Mouse (Mus musculus) liver, embryonic 14.5 days (tissue): ENCODE data around the gene Cdk11b. TPM values are rescaled to one million over a fixed set of nuclear protein-coding genes. Genes with fewer than 3 reads are reported as not detected.
"Not testable (repeated sequence)": the region's sequence is repeated elsewhere in the genome, so short reads cannot be mapped to it uniquely, and the experiment has no call there.

Experiments
- ATAC-seq: fragments of 200-750 bp; cut with Nextera tagmentation; 2 replicates; pipeline ENCODE4 v1.8.0; 2017; ENCODE audit warnings: moderate number of reproducible peaks, mild to moderate bottlenecking, moderate library complexity; ENCODE audit not compliant: insufficient read depth
- DNase-seq, 3 experiments: peaks; one replicate each; pipeline ENCODE4 v3.0.0-alpha.2; 2012 to 2013; ENCODE audit warnings: low read depth in 3 of 3, low spot score in 3 of 3
- H3K27ac ChIP-seq: fragments of 300-500 bp; sonication (generic); 2 replicates; pipeline ENCODE4 v1.5.1; 2014; ENCODE audit warnings: moderate library complexity, mild to moderate bottlenecking, control low read depth, inconsistent platforms
- H3K27me3 ChIP-seq: fragments of 300-500 bp; sonication (generic); 2 replicates; pipeline ENCODE4 v1.6.1; 2014; ENCODE audit warnings: mild to moderate bottlenecking, low read length, moderate library complexity; ENCODE audit not compliant: control insufficient read depth, insufficient read depth
- H3K36me3 ChIP-seq: fragments of 300-500 bp; sonication (generic); replicated peaks from 2 replicates; pipeline ENCODE4 v1.6.1; 2014; ENCODE audit warnings: low read depth; ENCODE audit not compliant: control insufficient read depth, insufficient read depth
- H3K4me1 ChIP-seq, 2 experiments: fragments of 200-500 bp in 1 of 2; fragments of 300-500 bp in 1 of 2; sonication (generic) in 1 of 2; replicated peaks; 2 replicates each; pipeline ENCODE4 v1.6.1; 2012 to 2014; ENCODE audit warnings: antibody characterized with exemption in 1 of 2, inconsistent platforms in 1 of 2, low read length in 1 of 2; ENCODE audit not compliant: control insufficient read depth in 2 of 2, insufficient read depth in 2 of 2
- H3K4me2 ChIP-seq: fragments of 300-500 bp; sonication (generic); 2 replicates; pipeline ENCODE4 v1.6.1; 2014; ENCODE audit warnings: low read depth, mild to moderate bottlenecking, control low read depth, moderate library complexity
- H3K4me3 ChIP-seq, 2 experiments: fragments of 200-500 bp in 1 of 2; fragments of 300-500 bp in 1 of 2; sonication (generic) in 1 of 2; 2 replicates each; pipeline ENCODE4 v1.5.1; 2012 to 2014; ENCODE audit warnings: low read depth in 2 of 2, low read length in 2 of 2, mild to moderate bottlenecking in 2 of 2, control low read depth in 1 of 2, inconsistent platforms in 1 of 2, moderate library complexity in 1 of 2; ENCODE audit not compliant: insufficient read depth in 1 of 2
- H3K9ac ChIP-seq: fragments of 300-500 bp; sonication (generic); replicated peaks from 2 replicates; pipeline ENCODE4 v1.6.1; 2014; ENCODE audit warnings: mild to moderate bottlenecking, control low read depth, moderate library complexity
- H3K9me3 ChIP-seq: fragments of 300-500 bp; sonication (generic); 2 replicates; pipeline ENCODE4 v1.6.1; 2016; ENCODE audit warnings: low read length, mixed read lengths; ENCODE audit not compliant: control insufficient read depth
- CTCF ChIP-seq: IDR thresholded peaks from 2 replicates; pipeline ENCODE4 v1.5.1; 2016; ENCODE audit warnings: antibody characterized with exemption, low read depth, control low read depth
- EP300 ChIP-seq: IDR thresholded peaks from 2 replicates; pipeline ENCODE4 v1.6.1; 2016; ENCODE audit warnings: antibody characterized with exemption, low read depth
- WGBS: fragments of 180-500 bp; shearing (Covaris S2); extraction: QIAGEN DNeasy Blood & Tissue Kit; methylation state at CpG from one replicate; pipeline ENCODE4 v1.1.7; 2014; ENCODE audit not compliant: insufficient replicate concordance; 5-methylcytosine and 5-hydroxymethylcytosine counted together
- polyA plus RNA-seq, 2 experiments: library from polyadenylated mRNA; depleted of rRNA in 1 of 2; stranded (reverse) in 1 of 2; unstranded in 1 of 2; fragments of >200 nt; fragmentation: Nextera tagmentation in 1 of 2; extraction: Ambion mirVana in 1 of 2; gene quantifications; 2 replicates each; pipeline versions ENCODE4 v1.2.1 to v1.2.3; 2012 to 2014

The Cdk11b gene
- polyA plus RNA-seq, 2 experiments = 16.3 to 21.4 TPM

DNA sequence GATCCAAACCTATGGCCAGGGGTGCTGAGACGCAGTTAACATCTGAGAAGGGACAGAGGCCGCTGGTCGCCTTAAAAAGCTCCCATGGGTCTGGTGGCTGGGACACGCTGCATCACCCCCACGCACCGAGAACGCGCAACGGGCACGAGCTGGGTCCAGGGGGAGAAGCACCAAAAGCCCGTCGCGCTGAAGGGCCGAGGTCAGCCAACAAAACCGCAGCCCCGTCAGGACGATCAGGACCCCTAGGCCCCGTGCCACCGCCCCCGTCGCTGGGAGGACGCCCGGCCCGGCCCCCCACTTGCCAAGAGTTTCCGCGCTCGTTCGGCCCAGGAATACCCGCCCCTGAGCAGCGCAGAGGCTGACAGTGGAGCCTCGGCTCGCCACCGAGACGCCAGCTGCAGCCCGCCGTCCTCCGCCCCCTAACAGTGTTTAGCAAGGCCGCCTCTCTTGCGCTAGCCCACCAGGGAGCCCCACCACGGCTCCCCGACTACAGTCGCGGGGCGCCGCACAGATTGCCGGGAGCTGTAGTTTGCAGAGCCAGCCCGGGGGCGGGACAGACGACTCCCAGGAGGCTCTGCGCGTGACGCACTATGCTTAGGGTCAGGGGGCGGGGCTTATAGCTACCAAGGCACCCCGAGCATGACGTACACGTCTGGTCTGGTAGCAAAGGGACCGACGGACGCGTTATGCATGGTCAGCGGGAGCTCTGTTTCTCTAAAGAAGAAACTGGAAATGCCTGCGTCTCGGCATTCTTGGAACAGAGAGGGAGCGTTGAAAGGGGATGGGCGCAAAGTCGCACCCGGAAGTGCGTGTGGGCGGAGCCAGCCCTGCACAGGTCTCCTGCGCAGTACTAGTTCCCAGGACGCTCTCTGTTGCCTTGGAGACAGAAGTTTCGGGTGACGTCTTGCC is 44.3 kb downstream of the Cdk11b start, which contains the start of gene Mib2:
Mib2 (minus strand) TSS at position 510 of the 909 bp plus-strand sequence.
- under 1% methylated on average over 73 of the region's 73 CpGs for WGBS
- ATAC-seq (peak; percentile 99), DNase-seq (peak; percentile 92)
- no peaks in the 10 kb centered on the region for H3K9me3 ChIP-seq
- peak within 1 kb of the TSS; percentile 77 for H3K9ac ChIP-seq
- no peaks in the 10 kb centered on the region for H3K27me3 ChIP-seq
- H3K36me3 ChIP-seq = no peaks in the 10 kb centered on the region
- peak within 1 kb of the TSS; percentile 87 to 91 for H3K4me3 ChIP-seq
- peaks cover 3 to 9% of the 10 kb centered on the region in 2 experiments; a peak in 2 of 4 replicates for H3K4me1 ChIP-seq
- H3K4me2 ChIP-seq = peak within 1 kb of the TSS; percentile 87
- H3K27ac ChIP-seq = no peak within 1 kb of the TSS
- TF ChIP-seq CTCF = no peak
- TF ChIP-seq EP300 = no peak

DNA sequence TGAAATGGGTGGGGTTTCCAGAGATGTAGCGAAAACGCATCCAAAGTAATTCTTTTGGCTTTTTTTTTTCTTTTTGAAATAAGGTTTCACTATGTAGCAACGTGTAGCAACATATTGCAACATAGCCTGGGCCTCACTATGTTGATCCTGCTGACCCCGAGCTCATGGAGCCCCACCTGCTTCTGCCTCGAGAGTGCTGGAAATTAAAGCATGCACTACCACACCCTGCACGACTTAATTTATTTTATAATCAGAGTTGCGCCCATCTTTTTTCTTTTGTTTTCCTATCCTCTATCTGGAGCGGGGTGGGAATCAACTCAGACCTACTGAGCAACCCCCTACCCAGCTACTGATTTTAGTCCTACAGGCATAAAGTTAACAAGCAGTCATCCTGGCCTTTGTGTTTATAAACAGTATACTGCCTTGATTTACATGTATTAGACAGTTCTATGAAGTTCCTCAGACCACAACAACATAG is 45.0 kb downstream of the Cdk11b start:
- Histone ChIP-seq H3K27ac (no peak overlapping the region), H3K27me3 (no peaks in the 10 kb centered on the region), H3K9me3 (no peaks in the 10 kb centered on the region), H3K4me3 (peak overlapping the region; percentile 87 to 91), H3K4me2 (peak overlapping the region; percentile 87), H3K9ac (no peak overlapping the region), H3K4me1 (peaks cover 3 to 9% of the 10 kb centered on the region in 2 experiments; a peak in 2 of 4 replicates), H3K36me3 (no peaks in the 10 kb centered on the region)
- WGBS = under 1% methylated on average over 8 of the region's 8 CpGs
- peak; percentile 0; the same call in 1 of the 2 replicates for ATAC-seq
- TF ChIP-seq CTCF (no peak), EP300 (no peak)
- DNase-seq = no peak

DNA sequence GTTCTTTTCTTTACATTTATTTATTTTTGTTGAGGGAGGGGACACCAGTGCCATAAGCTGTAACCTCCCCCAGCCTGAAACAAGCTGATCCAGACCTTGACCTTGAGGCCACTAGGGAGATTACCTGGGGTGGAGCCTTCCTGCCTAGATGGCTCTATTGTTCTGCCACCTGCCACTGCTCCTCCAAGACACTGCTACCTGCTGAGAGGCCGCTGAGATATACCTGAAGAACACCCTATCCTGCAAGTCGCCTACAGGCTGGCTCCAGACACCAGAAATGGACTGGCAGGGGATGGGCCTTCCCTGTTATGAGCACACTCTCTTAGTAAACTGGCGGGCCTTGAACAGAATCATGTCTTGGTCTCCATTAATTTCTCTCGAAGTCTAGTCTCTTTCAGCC is 45.6 kb downstream of the Cdk11b start:
- H3K36me3 ChIP-seq, H3K4me3 ChIP-seq, H3K27me3 ChIP-seq, H3K4me1 ChIP-seq, H3K27ac ChIP-seq, DNase-seq, ATAC-seq, H3K9ac ChIP-seq, H3K9me3 ChIP-seq, H3K4me2 ChIP-seq: not testable (repeated sequence)
- 64% methylated on average over 4 of the region's 4 CpGs for WGBS

DNA sequence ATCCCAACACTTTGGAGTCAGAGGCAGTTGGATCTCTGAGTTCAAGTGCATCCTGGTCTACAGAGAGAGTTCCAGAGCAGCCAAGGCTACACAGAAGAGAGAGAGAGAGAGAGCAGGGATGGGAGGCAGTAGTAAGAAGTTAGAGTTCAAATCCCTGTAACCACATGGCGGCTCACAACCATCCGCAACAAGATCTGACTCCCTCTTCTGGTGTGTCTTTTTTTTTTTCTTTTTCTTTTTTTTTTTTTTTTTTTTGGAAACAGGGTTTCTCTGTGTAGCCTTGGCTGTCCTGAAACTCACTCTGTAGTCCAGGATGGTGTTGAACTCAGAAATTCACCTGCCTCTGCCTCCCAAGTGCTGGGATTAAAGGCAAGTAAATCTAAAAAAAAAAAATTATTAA is 47.4 kb downstream of the Cdk11b start:
- Histone ChIP-seq H3K9ac (no peak overlapping the region), H3K9me3 (no peaks in the 10 kb centered on the region), H3K36me3 (no peaks in the 10 kb centered on the region), H3K4me3 (no peak overlapping the region), H3K27ac (no peak overlapping the region), H3K4me2 (no peak overlapping the region), H3K27me3 (no peaks in the 10 kb centered on the region), H3K4me1 (peaks cover 3 to 9% of the 10 kb centered on the region in 2 experiments; a peak in 2 of 4 replicates)
- no peak for ATAC-seq
- TF ChIP-seq EP300 (no peak), CTCF (no peak)
- DNase-seq = no peak
- 43% methylated on average over 2 of the region's 2 CpGs for WGBS

DNA sequence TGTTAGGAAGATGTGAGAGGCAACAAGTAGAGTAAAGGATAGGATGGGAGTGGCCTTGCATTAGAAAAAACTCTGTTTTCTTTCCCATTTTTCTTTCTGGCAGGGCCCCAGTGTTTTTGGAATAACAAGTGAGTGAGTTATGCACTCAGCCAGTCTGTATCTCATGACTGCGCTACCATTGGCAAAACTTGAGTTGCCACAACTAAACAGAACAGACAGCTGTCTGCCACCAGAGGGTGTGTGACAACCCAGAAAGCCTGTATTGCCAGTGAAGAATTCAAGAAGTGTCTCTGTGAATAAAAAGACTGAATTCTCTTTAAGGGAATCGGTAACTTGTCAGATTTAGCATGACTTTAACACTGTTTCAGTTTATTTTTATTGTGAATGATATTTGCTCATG is 51.3 kb downstream of the Cdk11b start:
- TF ChIP-seq CTCF (peak; percentile 30), EP300 (no peak)
- Histone ChIP-seq H3K4me3 (no peak overlapping the region), H3K4me1 (no peaks in the 10 kb centered on the region), H3K36me3 (no peaks in the 10 kb centered on the region), H3K4me2 (no peak overlapping the region), H3K9me3 (no peaks in the 10 kb centered on the region), H3K27me3 (no peaks in the 10 kb centered on the region), H3K9ac (no peak overlapping the region), H3K27ac (no peak overlapping the region)
- WGBS = 62% methylated on average over 2 of the region's 2 CpGs
- ATAC-seq = no peak
- no peak for DNase-seq

DNA sequence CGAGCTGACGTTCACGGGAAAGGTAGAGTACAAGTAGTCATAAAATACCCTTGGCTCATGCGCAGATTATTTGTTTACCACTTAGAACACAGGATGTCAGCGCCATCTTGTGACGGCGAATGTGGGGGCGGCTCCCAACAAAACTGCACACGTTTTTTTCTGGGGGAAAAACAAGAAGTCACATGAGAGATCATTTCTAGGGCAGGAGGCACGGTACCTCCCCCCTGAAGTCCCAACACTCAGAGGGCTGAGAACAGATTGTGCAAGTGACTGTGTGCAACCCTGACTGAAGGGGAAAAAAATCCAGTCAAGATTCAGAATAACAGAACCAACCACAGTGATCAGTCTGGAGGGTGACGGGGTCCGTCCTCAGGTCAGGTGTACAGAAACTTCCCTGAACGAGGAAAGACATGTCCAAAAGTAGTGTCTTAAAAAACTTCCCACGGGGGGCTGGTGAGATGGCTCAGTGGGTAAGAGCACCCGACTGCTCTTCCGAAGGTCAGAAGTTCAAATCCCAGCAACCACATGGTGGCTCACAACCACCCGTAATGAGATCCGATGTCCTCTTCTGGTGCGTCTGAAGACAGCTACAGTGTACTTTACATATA is 59.1 kb downstream of the Cdk11b start:
- not testable (repeated sequence) for H3K9me3 ChIP-seq, DNase-seq, ATAC-seq, H3K36me3 ChIP-seq, H3K4me2 ChIP-seq, H3K9ac ChIP-seq, H3K27me3 ChIP-seq, H3K27ac ChIP-seq, H3K4me1 ChIP-seq, H3K4me3 ChIP-seq
- WGBS = 74% methylated on average over 15 of the region's 19 CpGs

DNA sequence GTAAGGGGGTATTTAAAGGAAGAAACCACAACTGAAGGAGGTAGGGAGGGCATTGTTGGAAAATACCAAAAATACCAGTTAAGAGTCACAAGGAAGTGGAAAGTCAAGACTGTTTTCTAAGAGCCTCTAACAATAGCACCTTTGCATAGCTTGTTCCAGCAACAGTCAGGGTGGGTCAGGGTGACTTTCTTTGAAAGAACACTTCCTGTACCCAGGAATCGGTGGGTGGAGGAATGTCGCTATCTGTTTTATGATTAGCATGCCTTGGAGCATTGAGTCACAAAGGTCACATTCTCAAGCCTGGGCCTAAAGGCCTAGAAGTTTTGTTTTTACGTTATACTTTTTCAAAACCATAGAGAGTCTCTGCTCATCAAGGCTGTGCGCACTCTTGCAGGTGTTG is 63.1 kb downstream of the Cdk11b start:
- not testable (repeated sequence) for H3K4me1 ChIP-seq, H3K4me2 ChIP-seq, H3K4me3 ChIP-seq, DNase-seq, H3K9ac ChIP-seq, ATAC-seq, H3K27me3 ChIP-seq, H3K36me3 ChIP-seq, H3K9me3 ChIP-seq, H3K27ac ChIP-seq
- 70% methylated on average over 4 of the region's 4 CpGs for WGBS
